Mouse (Mus musculus) cerebellum, adult 9-10 months (tissue): ENCODE results near the gene Cnr2.

ENCODE experiments used
- DNase-seq: peaks from one replicate; pipeline ENCODE4 v3.0.0; 2022

Cnr2 gene

GRCm38 (mm10) chr4:135876583-135877020 lies 18.6 kb upstream of the Cnr2 start:
- DNase-seq, result no peak

- no peak for DNase-seq
Measured at GRCm38 (mm10) chr4:135877742-135878141, 17.5 kb upstream of the Cnr2 start.

GRCm38 (mm10) chr4:135879021-135879420 lies 16.2 kb upstream of the Cnr2 start:
- no peak for DNase-seq

- DNase-seq, result no peak
Measured at GRCm38 (mm10) chr4:135880018-135880417, 15.2 kb upstream of the Cnr2 start.

GRCm38 (mm10) chr4:135880576-135880975 lies 14.6 kb upstream of the Cnr2 start:
- no peak for DNase-seq

- DNase-seq, result no peak
Measured at GRCm38 (mm10) chr4:135882023-135882422, 13.2 kb upstream of the Cnr2 start.

- no peak for DNase-seq
Measured at GRCm38 (mm10) chr4:135883401-135883851, 11.8 kb upstream of the Cnr2 start.

- no peak for DNase-seq
Measured at GRCm38 (mm10) chr4:135883881-135884516, 11.2 kb upstream of the Cnr2 start.

GRCm38 (mm10) chr4:135884531-135884930 lies 10.7 kb upstream of the Cnr2 start:
- DNase-seq, result no peak

GRCm38 (mm10) chr4:135885676-135886075 lies 9.5 kb upstream of the Cnr2 start:
- DNase-seq, result no peak

GRCm38 (mm10) chr4:135886184-135886583 lies 9.0 kb upstream of the Cnr2 start:
- DNase-seq, result no peak

- DNase-seq, result no peak
Measured at GRCm38 (mm10) chr4:135888448-135889057, 6.6 kb upstream of the Cnr2 start.

- no peak for DNase-seq
Measured at GRCm38 (mm10) chr4:135889146-135889883, 5.9 kb upstream of the Cnr2 start.

GRCm38 (mm10) chr4:135889884-135890283 lies 5.3 kb upstream of the Cnr2 start:
- DNase-seq, result peak; percentile 67

GRCm38 (mm10) chr4:135891539-135891938 lies 3.7 kb upstream of the Cnr2 start:
- no peak for DNase-seq

- DNase-seq, result no peak
Measured at GRCm38 (mm10) chr4:135892884-135893283, 2.3 kb upstream of the Cnr2 start.

- DNase-seq, result no peak
Measured at GRCm38 (mm10) chr4:135896157-135896556, 963 bp downstream of the Cnr2 start.

- DNase-seq, result no peak
Measured at GRCm38 (mm10) chr4:135898380-135899049, 3.3 kb downstream of the Cnr2 start.

GRCm38 (mm10) chr4:135899050-135899448 lies 3.9 kb downstream of the Cnr2 start:
- DNase-seq, result no peak

GRCm38 (mm10) chr4:135900008-135900407 lies 4.8 kb downstream of the Cnr2 start:
- DNase-seq, result no peak

- DNase-seq, result no peak
Measured at GRCm38 (mm10) chr4:135902606-135903242, 7.5 kb downstream of the Cnr2 start.

GRCm38 (mm10) chr4:135904810-135905209 lies 9.6 kb downstream of the Cnr2 start:
- no peak for DNase-seq

GRCm38 (mm10) chr4:135906633-135907032 lies 11.4 kb downstream of the Cnr2 start:
- DNase-seq, result no peak
